Mouse (Mus musculus): ENCODE results near the gene Tex264. TPM values are rescaled to one million over a fixed set of nuclear protein-coding genes. Genes with fewer than 3 reads are reported as not detected.

Tex264 gene
- total RNA-seq (2021), result 10 to 100 TPM; 42.2 to 45.6 TPM
- long read RNA-seq, experiment 1, transcript Tex264-201 (6 exons, 1,391 nt), result major isoform, 20 of 43 reads
- long read RNA-seq, experiment 1, transcript Tex264-202 (6 exons, 1,896 nt), result minor isoform, 7 of 43 reads
- long read RNA-seq, experiment 1, transcript Tex264-203 (6 exons, 1,364 nt), result minor isoform, 6 of 43 reads
- long read RNA-seq, experiment 1, partial matches to known transcripts, result 3 of 43 reads
- long read RNA-seq, experiment 1, other reads (novel, unspliced or antisense), result 4 of 43 reads
- long read RNA-seq, experiment 2, transcript Tex264-201 (6 exons, 1,391 nt), result minor isoform, 6 of 25 reads
- long read RNA-seq, experiment 2, transcript Tex264-202 (6 exons, 1,896 nt), result major isoform, 8 of 25 reads
- long read RNA-seq, experiment 2, partial matches to known transcripts, result 3 of 25 reads
- long read RNA-seq, experiment 2, other reads (novel, unspliced or antisense), result 2 of 25 reads

DNA sequence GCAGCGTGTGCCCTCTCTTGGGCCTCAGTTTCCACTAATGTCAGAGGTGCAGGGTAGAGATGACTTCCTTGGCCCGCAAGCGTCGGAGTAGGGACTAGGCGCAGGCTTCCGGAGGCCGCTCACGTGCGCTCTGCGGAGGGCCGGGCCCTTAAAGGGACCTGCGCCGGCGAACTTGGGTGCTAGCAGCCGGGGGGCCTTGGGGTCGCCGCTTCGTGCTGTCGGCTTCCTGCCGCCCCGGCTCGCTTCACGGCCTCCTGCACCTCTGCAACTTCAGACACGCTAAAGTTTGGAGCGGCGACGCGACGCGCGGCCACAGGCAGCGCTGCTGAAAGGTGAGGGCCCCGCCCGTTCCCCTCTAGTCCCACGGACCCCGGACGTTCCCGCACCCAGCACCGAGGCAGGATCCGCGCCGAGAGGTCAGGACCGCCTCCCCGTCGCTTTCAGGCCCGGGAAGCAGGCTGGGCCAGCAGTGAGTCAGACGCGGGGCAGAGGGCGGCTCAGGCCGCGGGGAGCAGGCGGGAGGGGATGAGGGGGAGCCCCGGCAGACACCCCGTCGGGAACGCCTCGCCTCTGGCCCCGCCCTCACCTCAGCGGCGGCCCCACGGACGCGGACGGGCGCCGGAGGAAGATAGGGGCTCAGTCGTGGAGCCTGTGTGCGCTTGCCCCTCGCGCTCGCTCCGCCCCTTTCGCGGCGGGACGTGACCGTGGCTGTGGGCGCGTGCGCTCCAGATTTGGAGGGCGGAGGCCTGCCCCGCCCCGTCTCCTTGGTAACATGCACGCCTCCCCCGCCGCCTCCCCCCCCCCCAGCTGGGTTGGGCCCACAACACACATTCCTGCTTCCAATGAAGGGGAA is at the start of gene Tex264:
TSS of gene Tex264 (minus strand) at position 679 of the 853 bp plus-strand sequence.
- DNase-seq, result peak; percentile 90 to 94

GRCm38 (mm10) chr9:106733690-106734089 is 48.0 kb upstream of the Tex264 start:
- no peak for DNase-seq

DNA sequence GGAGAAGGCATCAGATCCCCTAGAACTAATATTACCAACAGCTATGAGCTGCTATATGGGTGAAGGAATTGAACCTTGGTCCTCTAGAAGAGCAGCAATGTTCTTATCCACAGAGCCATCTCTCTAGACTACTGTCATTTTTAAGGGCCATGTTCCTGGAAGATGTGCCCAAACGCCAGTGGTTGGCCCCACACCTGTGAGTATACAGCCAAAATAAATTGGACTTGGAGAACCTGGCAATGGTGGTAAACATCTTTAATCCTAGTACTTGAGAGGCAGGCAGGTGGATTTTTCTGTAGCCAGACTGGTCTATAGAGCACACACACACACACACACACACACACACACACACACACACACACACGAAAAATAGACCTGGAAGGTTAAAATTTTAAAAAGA is 43.7 kb upstream of the Tex264 start:
- no peak for DNase-seq

DNA sequence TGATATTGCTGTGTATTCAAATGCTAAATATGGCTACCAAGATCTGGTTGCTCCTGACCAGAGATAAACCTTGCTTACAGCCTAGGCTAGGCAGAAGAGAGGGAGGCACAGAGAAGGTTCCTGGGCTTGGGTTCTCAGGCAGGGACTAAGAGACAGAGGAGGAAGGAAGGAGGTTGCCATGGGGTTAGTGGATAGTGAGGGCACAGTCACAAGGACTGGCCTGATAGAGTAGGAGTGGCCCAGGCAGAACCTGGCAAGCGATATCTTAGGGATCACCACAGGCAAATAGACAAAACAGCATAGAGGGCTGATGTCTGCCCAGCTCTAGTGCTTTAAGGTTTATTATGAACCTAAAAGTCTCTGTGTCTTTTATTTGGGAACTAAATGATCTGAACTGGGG is 41.2 kb upstream of the Tex264 start:
- no peak for DNase-seq

DNA sequence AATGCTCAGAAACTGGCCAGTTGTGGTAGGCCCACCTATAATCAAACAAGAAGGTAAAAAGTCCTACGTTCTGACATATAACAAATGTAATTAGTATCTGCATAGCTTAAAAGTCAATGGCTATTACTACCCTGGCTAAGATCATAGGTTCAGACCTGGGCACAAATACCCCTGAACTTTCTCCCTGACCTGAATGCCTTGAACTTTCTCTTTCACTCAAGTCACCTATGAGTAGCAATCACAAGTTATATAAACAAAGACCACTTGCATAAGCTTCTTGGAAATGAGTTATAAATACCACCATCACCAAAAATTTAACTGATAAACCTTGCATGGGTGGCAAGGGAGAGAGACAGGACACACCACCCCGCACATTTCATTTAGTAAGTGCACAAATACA is 39.7 kb upstream of the Tex264 start:
- DNase-seq, result no peak

- DNase-seq, result no peak
Measured at GRCm38 (mm10) chr9:106724864-106725263, 39.1 kb upstream of the Tex264 start.

GRCm38 (mm10) chr9:106716729-106717128 is 31.0 kb upstream of the Tex264 start:
- no peak for DNase-seq

DNA sequence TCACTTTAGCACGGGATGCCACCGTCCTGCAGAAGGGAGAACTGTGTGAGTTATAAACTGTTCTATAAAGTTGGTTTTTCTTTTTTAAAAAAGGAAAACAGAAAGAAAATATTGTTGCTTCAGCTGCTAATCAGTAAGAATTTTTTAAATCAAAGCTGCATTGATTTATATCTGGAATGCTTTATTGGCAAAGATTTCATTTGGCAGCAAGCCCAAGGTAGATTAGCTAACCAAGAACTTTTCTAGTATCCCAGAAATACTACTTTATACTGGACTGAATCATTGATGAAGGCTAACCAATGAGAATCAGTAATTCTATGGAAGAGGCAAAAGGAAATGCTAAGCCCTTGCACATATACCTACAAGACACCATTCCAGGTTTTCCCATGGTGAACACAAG is 30.5 kb upstream of the Tex264 start:
- no peak for DNase-seq

DNA sequence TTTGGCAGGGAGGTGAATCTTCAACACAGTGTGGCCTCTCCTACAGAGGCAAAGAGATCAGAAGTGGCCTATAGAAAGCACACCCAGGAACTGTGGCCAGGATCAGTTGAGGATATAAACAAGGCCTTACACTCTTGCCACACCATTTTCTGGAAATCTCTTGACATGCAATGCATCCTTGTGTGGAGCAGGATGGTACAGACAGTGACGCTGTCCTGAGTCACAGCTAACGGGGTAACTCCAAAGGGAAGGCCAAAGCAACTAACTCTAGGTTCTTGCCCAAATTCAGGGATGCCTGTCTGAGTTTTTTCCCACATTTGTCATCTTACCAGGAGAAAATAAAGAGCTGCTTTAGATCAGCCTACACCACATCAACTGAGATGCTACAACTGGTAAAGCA is 26.7 kb upstream of the Tex264 start:
- DNase-seq, result no peak

- DNase-seq, result no peak
Measured at GRCm38 (mm10) chr9:106692973-106693481, 7.3 kb upstream of the Tex264 start.

GRCm38 (mm10) chr9:106688834-106689233 is 3.1 kb upstream of the Tex264 start:
- DNase-seq, result no peak

- DNase-seq, result peak; percentile 73 to 83
Measured at GRCm38 (mm10) chr9:106686983-106687650, 1.4 kb upstream of the Tex264 start.

DNA sequence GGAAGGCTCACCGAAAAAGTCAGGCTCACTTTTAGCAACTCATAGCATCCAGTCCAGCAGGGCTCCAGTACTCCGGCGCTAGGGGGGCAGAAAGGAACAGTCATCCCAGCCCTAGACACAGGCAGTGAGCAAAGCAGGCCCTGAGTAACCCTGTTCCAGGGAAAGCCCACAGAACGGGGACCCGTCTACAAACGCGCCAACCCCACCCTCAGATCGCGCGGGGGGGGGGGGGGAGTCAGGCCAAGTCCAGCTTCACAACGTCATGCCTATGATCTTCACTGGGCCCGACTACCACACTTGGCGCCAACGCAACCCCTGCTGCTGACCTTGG is 844 bp downstream of the Tex264 start:
- DNase-seq, result no peak

- DNase-seq, result no peak
Measured at GRCm38 (mm10) chr9:106684093-106684872, 1.4 kb downstream of the Tex264 start.

DNA sequence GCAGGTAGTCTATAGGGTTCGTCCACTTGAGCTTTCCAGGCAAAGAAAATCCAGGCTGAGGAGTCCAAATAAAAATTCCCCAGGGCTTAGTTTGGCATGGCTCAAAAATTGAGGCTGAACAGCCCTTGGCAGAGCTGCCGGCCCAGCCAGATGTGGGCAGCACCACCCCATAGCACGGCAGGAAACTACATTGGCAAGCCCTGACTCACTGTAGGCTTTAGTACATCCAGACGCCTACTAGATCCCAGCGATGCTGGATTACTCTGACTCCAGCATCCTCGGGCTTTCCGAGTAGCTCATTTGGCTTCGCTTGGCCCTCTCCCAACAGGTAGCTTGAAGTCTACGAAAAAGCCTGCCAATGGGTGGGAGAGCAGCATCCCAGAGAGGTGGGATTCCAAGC is 4.7 kb downstream of the Tex264 start:
- no peak for DNase-seq

DNA sequence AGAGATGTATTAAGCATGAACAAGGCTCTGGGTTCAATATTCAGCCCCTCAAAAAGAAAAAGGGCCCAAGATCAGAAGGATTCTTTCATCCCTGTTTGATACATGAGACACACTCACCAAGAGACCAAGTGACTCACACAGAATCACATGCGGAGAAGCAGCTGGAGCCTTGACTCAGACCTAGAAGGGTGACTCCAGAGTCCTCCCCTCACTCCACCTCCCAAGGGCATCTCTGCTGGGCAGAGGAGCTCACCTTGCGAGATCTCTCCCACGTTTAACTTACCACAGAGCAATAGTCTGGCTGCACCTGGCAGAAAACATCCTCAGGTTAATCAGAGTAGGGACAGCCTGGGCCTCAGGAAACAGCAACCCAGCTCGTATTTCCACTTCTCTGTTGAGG is 7.5 kb downstream of the Tex264 start:
- no peak for DNase-seq

DNA sequence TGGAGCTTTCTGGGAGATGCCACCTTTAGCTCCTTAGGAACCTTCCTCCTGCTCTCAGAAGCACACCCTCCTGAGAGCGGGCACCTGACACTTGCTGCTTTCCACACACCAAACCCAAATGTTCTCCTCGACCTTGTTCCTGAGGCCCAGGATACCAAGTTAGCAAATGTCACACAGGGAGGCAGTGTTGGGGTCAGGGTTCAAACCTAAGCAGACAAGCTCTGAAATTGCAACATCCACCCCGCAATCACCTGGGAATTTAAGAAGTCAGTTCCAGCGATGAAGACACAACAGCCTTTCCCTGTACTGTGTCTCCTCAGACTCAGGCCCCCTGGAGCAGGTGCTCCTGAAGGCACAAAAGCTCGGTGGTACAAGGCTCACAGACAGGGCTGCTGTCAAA is 8.0 kb downstream of the Tex264 start:
- DNase-seq, result no peak

- DNase-seq, result no peak
Measured at GRCm38 (mm10) chr9:106676571-106676970, 9.2 kb downstream of the Tex264 start.

GRCm38 (mm10) chr9:106675965-106676364 is 9.8 kb downstream of the Tex264 start:
- DNase-seq, result no peak

- DNase-seq, result peak; percentile 77 to 90
Measured at GRCm38 (mm10) chr9:106675480-106675879, 10.2 kb downstream of the Tex264 start.

GRCm38 (mm10) chr9:106673860-106674259 is 11.9 kb downstream of the Tex264 start:
- no peak for DNase-seq

GRCm38 (mm10) chr9:106664856-106665255 is 20.9 kb downstream of the Tex264 start:
- no peak for DNase-seq

All from heart, adult 18-20 months (tissue).